Mouse (Mus musculus) forebrain, embryonic 12.5 days (tissue): ENCODE data around the gene Zfpm1. TPM values are rescaled to one million over a fixed set of nuclear protein-coding genes. Genes with fewer than 3 reads are reported as not detected.

ENCODE experiments used
- ATAC-seq: fragments of 200-750 bp; cut with Nextera tagmentation; 2 replicates; pipeline ENCODE4 v1.8.0; 2017; ENCODE audit warnings: moderate TSS enrichment; ENCODE audit not compliant: low FRiP score
- H3K27ac ChIP-seq: fragments of 300-500 bp; sonication (generic); 2 replicates; pipeline ENCODE4 v1.5.1; 2016; ENCODE audit warnings: mild to moderate bottlenecking
- H3K27me3 ChIP-seq: fragments of 300-500 bp; sonication (generic); 2 replicates; pipeline ENCODE4 v1.6.1; 2016; ENCODE audit warnings: mild to moderate bottlenecking
- H3K36me3 ChIP-seq: fragments of 300-500 bp; sonication (generic); replicated peaks from 2 replicates; pipeline ENCODE4 v1.6.1; 2016; ENCODE audit warnings: mild to moderate bottlenecking
- H3K4me1 ChIP-seq: fragments of 300-500 bp; sonication (generic); 2 replicates; pipeline ENCODE4 v1.6.1; 2016
- H3K4me2 ChIP-seq: fragments of 300-500 bp; sonication (generic); 2 replicates; pipeline ENCODE4 v1.6.1; 2016; ENCODE audit warnings: mild to moderate bottlenecking, moderate library complexity
- H3K4me3 ChIP-seq: fragments of 300-500 bp; sonication (generic); replicated peaks from 2 replicates; pipeline ENCODE4 v1.5.1; 2016; ENCODE audit warnings: mild to moderate bottlenecking
- H3K9ac ChIP-seq: fragments of 300-500 bp; sonication (generic); 2 replicates; pipeline ENCODE4 v1.6.1; 2016; ENCODE audit warnings: mild to moderate bottlenecking
- H3K9me3 ChIP-seq: fragments of 300-500 bp; sonication (generic); 2 replicates; pipeline ENCODE4 v1.6.1; 2016
- WGBS: fragments of 180-500 bp; shearing (Covaris S2); methylation state at CpG from one replicate; pipeline ENCODE4 v1.1.7; 2016; 5-methylcytosine and 5-hydroxymethylcytosine counted together
- polyA plus RNA-seq: library from polyadenylated mRNA; unstranded; fragments of >200 nt; fragmentation: Nextera tagmentation; extraction: Ambion mirVana; gene quantifications from 2 replicates; pipeline ENCODE4 v1.2.1, GENCODE M21; 2016

Gene Zfpm1
- polyA plus RNA-seq, 1 experiment from 2014 or later = 1.2 TPM

DNA sequence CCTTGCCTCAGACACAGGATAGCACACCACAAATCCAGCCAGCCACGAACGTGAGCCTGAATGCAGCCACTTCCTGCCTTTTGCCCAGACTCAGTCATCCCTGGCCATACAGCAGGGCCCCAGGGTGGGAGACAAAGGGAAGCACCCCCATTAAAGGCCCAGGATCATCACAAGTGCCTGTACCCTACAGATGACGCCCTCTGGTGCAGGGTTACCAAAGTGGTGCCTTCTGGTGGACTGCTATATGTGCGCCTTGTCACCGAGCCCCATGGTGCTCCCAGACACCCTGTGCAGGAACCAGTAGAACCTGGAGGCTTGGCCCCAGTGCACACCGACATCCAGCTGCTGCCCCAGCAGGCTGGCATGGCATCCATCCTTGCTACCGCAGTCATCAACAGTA, 51.6 kb downstream of the Zfpm1 start:
- Histone ChIP-seq H3K36me3 (no peaks in the 10 kb centered on the region), H3K4me2 (no peak overlapping the region), H3K27me3 (peaks cover 57% of the 10 kb centered on the region), H3K4me1 (peaks cover 36% of the 10 kb centered on the region), H3K9me3 (no peaks in the 10 kb centered on the region), H3K27ac (no peak overlapping the region), H3K4me3 (no peak overlapping the region), H3K9ac (no peak overlapping the region)
- no peak for ATAC-seq
- WGBS = 77% methylated on average over 7 of the region's 7 CpGs

DNA sequence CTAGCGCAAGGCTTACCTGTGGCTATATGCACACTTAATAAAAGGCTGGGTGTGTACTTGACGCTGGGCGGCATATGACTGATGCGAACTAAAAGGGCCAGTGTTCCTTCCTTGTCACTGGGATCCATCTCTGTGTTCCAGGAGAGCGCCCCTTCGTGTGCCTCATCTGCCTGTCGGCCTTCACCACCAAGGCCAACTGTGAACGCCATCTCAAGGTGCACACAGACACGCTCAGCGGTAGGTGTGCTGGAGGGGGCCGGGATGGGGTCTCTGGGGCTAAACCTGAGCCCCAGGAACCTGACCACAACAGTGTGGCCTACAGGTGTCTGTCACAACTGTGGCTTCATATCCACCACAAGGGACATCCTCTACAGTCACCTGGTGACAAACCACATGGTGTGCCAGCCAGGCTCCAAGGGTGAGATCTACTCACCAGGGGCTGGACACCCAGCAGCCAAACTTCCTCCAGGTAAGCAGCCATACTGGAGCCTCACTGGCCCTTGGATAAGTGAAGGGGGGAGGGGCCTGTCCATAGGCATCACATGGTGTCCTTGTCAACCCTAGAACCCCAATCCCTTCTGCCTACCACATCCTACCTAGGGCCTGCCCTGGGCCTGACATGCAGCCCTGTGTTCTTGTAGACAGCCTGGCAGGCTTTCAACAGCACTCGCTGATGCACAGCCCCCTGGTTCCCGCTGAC, 53.0 kb downstream of the Zfpm1 start:
- WGBS = 81% methylated on average over 13 of the region's 13 CpGs
- Histone ChIP-seq H3K9ac (no peak overlapping the region), H3K4me2 (peak overlapping the region; percentile 95; the same call in 1 of the 2 replicates), H3K9me3 (no peaks in the 10 kb centered on the region), H3K36me3 (no peaks in the 10 kb centered on the region), H3K27ac (no peak overlapping the region), H3K4me3 (0 out of 2 replicates have a peak overlapping the region, but pooled peaks have one; percentile 62), H3K27me3 (peaks cover 71% of the 10 kb centered on the region), H3K4me1 (peaks cover 24% of the 10 kb centered on the region)
- no peak for ATAC-seq

DNA sequence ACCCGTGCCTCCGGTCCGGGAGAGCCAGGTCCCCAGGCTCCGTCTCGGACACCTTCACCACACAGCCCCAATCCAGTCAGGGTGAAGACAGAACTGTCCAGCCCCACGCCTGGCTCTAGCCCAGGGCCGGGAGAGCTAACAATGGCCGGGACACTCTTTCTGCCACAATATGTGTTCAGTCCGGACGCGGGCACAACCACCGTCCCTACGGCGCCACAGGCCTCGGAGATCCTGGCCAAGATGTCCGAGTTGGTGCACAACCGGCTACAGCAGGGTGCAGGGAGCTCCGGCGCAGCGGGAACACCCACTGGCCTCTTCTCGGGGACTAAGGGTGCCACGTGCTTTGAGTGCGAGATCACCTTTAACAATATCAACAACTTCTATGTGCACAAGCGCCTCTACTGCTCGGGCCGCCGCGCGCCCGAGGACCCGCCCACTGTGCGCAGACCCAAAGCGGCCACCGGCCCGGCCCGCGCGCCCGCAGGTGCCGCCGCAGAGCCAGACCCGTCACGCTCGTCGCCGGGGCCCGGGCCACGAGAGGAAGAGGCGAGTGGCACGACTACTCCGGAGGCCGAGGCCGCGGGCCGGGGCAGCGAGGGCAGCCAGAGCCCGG, 53.8 kb downstream of the Zfpm1 start:
- 7% methylated on average over 57 of the region's 57 CpGs for WGBS
- H3K4me1 ChIP-seq = peaks cover 19% of the 10 kb centered on the region
- H3K9ac ChIP-seq = peak overlapping the region; percentile 55
- H3K9me3 ChIP-seq = no peaks in the 10 kb centered on the region
- H3K27me3 ChIP-seq = peaks cover 79% of the 10 kb centered on the region
- peak overlapping the region; percentile 95 for H3K4me2 ChIP-seq
- peak overlapping the region; percentile 62 for H3K4me3 ChIP-seq
- H3K36me3 ChIP-seq = no peaks in the 10 kb centered on the region
- peak; percentile 66 for ATAC-seq
- H3K27ac ChIP-seq = no peak overlapping the region

DNA sequence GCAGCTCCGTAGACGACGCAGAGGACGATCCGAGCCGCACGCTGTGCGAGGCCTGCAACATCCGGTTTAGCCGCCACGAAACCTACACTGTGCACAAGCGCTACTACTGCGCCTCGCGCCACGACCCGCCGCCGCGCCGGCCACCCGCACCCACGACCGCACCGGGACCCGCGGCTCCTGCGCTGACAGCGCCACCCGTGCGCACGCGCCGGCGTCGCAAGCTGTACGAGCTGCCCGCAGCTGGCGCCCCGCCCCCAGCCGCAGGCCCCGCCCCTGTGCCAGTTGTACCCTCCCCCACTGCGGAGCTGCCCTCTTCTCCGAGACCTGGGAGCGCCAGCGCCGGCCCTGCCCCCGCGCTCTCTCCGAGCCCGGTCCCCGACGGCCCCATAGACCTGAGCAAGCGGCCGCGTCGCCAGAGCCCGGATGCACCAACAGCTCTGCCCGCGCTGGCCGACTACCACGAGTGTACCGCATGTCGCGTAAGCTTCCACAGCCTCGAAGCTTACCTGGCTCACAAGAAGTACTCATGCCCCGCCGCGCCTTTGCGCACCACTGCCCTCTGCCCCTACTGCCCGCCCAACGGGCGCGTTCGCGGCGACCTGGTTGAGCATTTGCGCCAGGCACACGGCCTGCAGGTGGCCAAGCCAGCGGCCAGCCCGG, 54.4 kb downstream of the Zfpm1 start:
- Histone ChIP-seq H3K4me3 (peak overlapping the region; percentile 62), H3K9me3 (no peaks in the 10 kb centered on the region), H3K27ac (no peak overlapping the region), H3K27me3 (peaks cover 86% of the 10 kb centered on the region), H3K4me2 (peak overlapping the region; percentile 95), H3K36me3 (no peaks in the 10 kb centered on the region), H3K9ac (peak overlapping the region; percentile 55), H3K4me1 (peaks cover 19% of the 10 kb centered on the region)
- 3% methylated on average over 75 of the region's 81 CpGs for WGBS
- ATAC-seq = peak; percentile 75

DNA sequence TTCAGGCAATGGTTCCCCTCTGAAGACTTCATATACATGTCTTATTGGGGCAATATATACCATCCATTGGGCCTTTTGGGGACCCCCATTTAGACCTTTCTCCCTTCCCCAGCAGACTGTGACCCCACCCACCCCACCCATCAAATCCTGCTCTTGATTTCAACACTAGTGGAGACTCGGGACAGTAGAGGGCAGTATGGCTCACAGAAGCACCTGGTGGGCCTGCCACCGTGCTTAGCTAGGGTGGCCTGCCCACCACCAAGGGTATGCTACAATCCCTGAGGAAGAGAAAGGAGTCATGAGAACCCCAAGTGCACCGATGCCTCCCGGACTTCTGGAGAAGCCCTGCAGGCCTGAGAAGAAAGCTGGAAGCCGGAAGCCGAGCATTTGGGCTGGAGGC, 56.9 kb downstream of the Zfpm1 start:
- no peak for ATAC-seq
- Histone ChIP-seq H3K27me3 (peaks cover 99% of the 10 kb centered on the region), H3K27ac (no peak overlapping the region), H3K4me3 (no peak overlapping the region), H3K4me1 (peaks cover 31% of the 10 kb centered on the region), H3K9ac (no peak overlapping the region), H3K4me2 (no peak overlapping the region), H3K36me3 (no peaks in the 10 kb centered on the region), H3K9me3 (no peaks in the 10 kb centered on the region)
- 47% methylated on average over 6 of the region's 6 CpGs for WGBS

DNA sequence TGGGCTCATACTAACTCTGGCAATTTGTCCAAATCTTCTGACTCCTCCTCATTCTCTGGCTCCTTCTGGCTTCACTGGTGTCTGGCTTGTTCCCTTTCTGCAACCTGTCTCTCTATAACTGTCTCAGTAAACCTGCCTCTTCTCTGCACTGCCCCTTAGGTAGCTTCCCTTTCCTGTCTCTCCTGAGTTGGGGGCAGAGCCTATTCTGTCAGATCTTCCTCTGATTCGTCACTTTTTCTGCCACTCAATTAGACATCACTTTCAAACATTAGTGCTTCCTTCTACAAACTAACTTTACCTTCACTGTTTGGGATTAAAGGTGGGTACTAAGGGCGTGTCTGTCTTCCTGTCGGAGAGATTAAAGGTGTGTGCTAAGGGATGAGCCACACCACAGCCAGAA, 58.8 kb downstream of the Zfpm1 start:
- Histone ChIP-seq H3K36me3 (no peaks in the 10 kb centered on the region), H3K27ac (no peak overlapping the region), H3K4me3 (no peak overlapping the region), H3K27me3 (peaks cover 99% of the 10 kb centered on the region), H3K4me2 (no peak overlapping the region), H3K9ac (no peak overlapping the region), H3K9me3 (no peaks in the 10 kb centered on the region), H3K4me1 (peaks cover 34% of the 10 kb centered on the region)
- ATAC-seq = no peak
- 84% methylated on average over 3 of the region's 3 CpGs for WGBS

DNA sequence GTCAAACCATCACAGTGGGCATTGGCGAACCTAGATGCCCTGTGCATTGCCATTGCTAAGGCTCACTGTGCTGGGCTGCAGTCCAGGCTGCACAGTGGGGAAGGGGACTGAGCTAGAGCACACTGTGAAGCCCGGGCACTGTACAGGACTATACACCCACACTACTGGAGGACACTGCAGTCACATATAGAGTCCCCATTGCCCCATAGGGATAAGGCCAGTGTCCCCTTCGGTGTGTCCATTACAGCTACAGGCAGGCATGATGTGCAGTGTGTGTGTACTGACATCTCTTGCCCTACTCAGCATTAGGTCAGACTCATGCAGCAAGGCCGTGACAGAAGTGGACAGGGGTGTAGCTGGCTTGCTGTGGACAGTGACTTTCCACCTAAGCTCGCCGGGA, 59.8 kb downstream of the Zfpm1 start:
- peaks cover 97% of the 10 kb centered on the region for H3K27me3 ChIP-seq
- H3K9me3 ChIP-seq = no peaks in the 10 kb centered on the region
- H3K36me3 ChIP-seq = no peaks in the 10 kb centered on the region
- no peak overlapping the region for H3K27ac ChIP-seq
- no peak for ATAC-seq
- no peak overlapping the region for H3K4me2 ChIP-seq
- no peak overlapping the region for H3K9ac ChIP-seq
- WGBS = 77% methylated on average over 6 of the region's 6 CpGs
- H3K4me3 ChIP-seq = no peak overlapping the region
- H3K4me1 ChIP-seq = peaks cover 24% of the 10 kb centered on the region

DNA sequence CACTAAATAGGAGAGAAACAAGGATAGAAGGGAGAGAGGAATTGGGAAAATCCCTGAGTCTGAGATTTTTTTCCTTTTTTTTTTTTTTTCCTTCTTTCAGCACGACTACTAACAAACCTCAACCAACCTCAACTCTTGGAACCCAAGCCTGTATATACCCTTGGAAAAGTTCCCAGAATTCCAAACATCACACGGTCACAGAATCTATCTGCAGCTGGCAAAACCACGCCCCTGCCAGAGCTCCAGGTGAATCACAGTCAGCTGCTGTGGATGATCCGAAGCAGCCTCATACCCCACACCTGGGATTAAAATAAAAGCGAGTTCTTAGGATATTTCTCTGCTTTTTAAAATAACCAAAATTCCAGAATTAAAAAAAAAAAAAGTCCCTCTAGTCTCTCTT, 60.4 kb downstream of the Zfpm1 start:
- Histone ChIP-seq H3K27ac (no peak overlapping the region), H3K36me3 (no peaks in the 10 kb centered on the region), H3K9me3 (no peaks in the 10 kb centered on the region), H3K27me3 (peaks cover 95% of the 10 kb centered on the region), H3K4me2 (no peak overlapping the region), H3K9ac (no peak overlapping the region), H3K4me3 (no peak overlapping the region), H3K4me1 (peaks cover 21% of the 10 kb centered on the region)
- ATAC-seq = no peak
- 56% methylated on average over 5 of the region's 5 CpGs for WGBS

DNA sequence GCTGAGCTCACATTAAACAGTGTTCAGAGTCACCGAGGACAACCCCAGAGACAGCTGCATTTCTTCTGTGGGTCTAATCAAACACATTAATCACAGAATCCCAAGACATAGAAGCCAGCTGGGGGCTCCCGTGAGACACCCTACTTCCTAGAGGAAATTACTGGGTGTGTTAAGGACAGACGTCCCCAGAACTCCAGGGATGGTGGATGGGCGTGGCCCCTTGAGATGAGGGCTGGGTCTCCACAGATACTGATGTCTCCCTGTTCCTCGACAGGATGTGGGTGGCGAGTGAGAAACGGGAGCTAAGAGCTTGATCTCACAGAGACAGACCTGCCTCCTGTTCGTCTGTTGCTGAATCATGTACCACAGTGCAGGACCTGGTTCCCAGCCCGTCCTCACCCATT, 60.9 kb downstream of the Zfpm1 start:
- H3K27ac ChIP-seq = no peak overlapping the region
- peak overlapping the region; percentile 49 for H3K4me2 ChIP-seq
- no peak overlapping the region for H3K4me3 ChIP-seq
- 7% methylated on average over 9 of the region's 9 CpGs for WGBS
- H3K36me3 ChIP-seq = no peaks in the 10 kb centered on the region
- ATAC-seq = no peak
- peaks cover 94% of the 10 kb centered on the region for H3K27me3 ChIP-seq
- H3K9ac ChIP-seq = no peak overlapping the region
- peaks cover 21% of the 10 kb centered on the region for H3K4me1 ChIP-seq
- H3K9me3 ChIP-seq = no peaks in the 10 kb centered on the region

DNA sequence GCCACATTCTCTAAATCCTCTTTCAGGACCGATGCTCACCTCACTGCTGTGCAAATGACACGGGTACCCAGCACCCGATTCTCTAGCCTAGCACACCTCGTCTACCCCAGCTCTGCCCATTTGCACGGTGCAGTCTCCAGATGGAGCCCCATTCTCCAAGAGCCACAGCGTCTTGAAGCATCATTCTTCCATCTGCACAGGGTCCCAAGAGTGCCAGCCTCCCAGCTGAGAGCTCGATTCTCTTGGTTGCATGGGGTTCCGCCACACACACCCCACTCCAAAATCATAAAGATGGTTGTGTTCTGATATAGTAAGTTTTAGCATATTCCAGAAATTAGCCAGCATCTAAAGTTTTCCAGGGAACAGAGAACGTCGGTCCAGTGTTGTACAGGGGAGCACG, 61.4 kb downstream of the Zfpm1 start:
- Histone ChIP-seq H3K27ac (no peak overlapping the region), H3K9ac (no peak overlapping the region; the same call in 1 of the 2 replicates), H3K4me3 (peak overlapping the region; percentile 25), H3K27me3 (peaks cover 94% of the 10 kb centered on the region), H3K4me1 (peaks cover 21% of the 10 kb centered on the region), H3K36me3 (no peaks in the 10 kb centered on the region), H3K9me3 (no peaks in the 10 kb centered on the region), H3K4me2 (peak overlapping the region; percentile 49)
- no peak for ATAC-seq
- WGBS = 3% methylated on average over 11 of the region's 11 CpGs

DNA sequence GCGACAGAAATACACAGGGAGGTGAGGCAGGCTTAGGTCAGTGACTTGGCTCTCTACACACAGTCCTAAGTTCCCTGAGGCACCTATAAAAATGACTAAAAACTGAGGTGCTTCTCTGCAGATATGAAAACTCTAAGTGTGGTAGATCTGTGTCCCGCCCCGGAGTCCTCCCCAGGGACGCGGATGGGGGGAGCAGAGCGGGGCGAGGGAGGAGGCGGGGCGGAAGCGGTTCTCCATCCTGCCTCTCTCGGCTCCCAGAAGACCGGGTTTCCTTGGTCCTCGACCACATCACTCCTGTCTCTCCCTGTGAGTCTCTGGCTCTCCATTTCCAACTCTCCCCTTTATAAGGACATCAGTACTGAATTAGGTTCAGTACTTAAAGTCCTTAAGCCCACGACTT, 61.8 kb downstream of the Zfpm1 start:
- Histone ChIP-seq H3K9me3 (no peaks in the 10 kb centered on the region), H3K4me2 (peak overlapping the region; percentile 49), H3K27ac (no peak overlapping the region), H3K36me3 (no peaks in the 10 kb centered on the region), H3K4me3 (peak overlapping the region; percentile 25), H3K27me3 (peaks cover 94% of the 10 kb centered on the region), H3K9ac (peak overlapping the region; percentile 27), H3K4me1 (peaks cover 21% of the 10 kb centered on the region)
- ATAC-seq = 0 out of 2 replicates have a peak, but pooled peaks have one; percentile 30
- WGBS = under 1% methylated on average over 14 of the region's 14 CpGs

DNA sequence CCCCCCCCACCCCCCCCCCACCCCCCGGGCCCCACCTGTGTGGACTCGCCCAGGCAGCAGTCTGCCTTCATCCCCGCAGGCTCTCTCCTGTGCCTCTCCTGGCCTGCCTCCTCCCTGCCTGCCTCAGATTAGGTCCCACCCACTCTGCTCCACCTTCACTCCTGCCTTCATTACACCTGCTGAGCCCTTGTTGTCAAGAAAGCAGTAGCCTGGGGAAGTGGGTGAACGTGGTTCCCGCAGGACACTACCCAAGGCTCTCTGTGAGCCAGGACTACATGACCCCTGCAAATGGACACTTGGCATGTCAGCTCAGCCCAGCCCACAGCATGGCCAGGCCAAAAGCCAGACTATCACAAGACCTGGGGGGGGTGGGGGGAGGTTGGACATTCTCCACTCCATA, 62.3 kb downstream of the Zfpm1 start:
- peak overlapping the region; percentile 49 for H3K4me2 ChIP-seq

More for the DNA sequence above, 62.3 kb downstream of the Zfpm1 start:
- Histone ChIP-seq H3K4me3 (peak overlapping the region; percentile 25), H3K9me3 (no peaks in the 10 kb centered on the region), H3K27me3 (peaks cover 94% of the 10 kb centered on the region), H3K27ac (no peak overlapping the region), H3K36me3 (no peaks in the 10 kb centered on the region), H3K9ac (peak overlapping the region; percentile 27), H3K4me1 (peaks cover 21% of the 10 kb centered on the region)
- ATAC-seq = no peak
- WGBS = 0% methylated on average over 2 of the region's 5 CpGs
